Mouse (Mus musculus) embryonic fibroblast, embryonic 13.5 days (primary cell): ENCODE data around the gene Cacng4. TPM values are rescaled to one million over a fixed set of nuclear protein-coding genes. Genes with fewer than 3 reads are reported as not detected.

Experiments
- H3K27ac ChIP-seq: 2 replicates; pipeline ENCODE4 v1.5.1; 2012; ENCODE audit warnings: low read length, control low read depth, inconsistent platforms; ENCODE audit not compliant: insufficient read depth
- H3K4me1 ChIP-seq: 2 replicates; pipeline ENCODE4 v1.6.1; 2011; ENCODE audit warnings: low read length; ENCODE audit not compliant: control insufficient read depth, insufficient read depth
- H3K4me3 ChIP-seq: 2 replicates; pipeline ENCODE4 v1.5.1; 2011; ENCODE audit warnings: mild to moderate bottlenecking, control low read depth, low read length; ENCODE audit not compliant: insufficient read depth
- CTCF ChIP-seq: IDR thresholded peaks from 2 replicates; pipeline ENCODE4 v1.5.1; 2011; ENCODE audit warnings: mild to moderate bottlenecking, control low read depth, low read length, moderate library complexity, borderline replicate concordance; ENCODE audit not compliant: insufficient read depth
- POLR2A ChIP-seq: IDR thresholded peaks from 2 replicates; pipeline ENCODE4 v1.6.1; 2011; ENCODE audit warnings: low read depth, mild to moderate bottlenecking, control low read depth, low read length, moderate library complexity
- polyA plus RNA-seq: library from polyadenylated mRNA; stranded (reverse); fragments of >200 nt; gene quantifications from 2 replicates; pipeline ENCODE4 v1.2.4, GENCODE M21; 2011; ENCODE audit warnings: low read depth; ENCODE audit not compliant: missing spikeins, insufficient read length

Cacng4 gene
- polyA plus RNA-seq, 1 experiment, result 0.51 TPM

GRCm38 (mm10) chr11:107705060-107705459 lies 89.3 kb downstream of the Cacng4 start:
- Histone ChIP-seq H3K4me3 (no peak overlapping the region), H3K27ac (no peak overlapping the region)
- TF ChIP-seq CTCF, result no peak
- TF ChIP-seq POLR2A, result no peak

GRCm38 (mm10) chr11:107703272-107704134 lies 90.9 kb downstream of the Cacng4 start:
- H3K27ac ChIP-seq, result no peak overlapping the region
- no peak overlapping the region for H3K4me3 ChIP-seq
- TF ChIP-seq POLR2A (no peak), CTCF (no peak)
- H3K4me1 ChIP-seq, result no peaks in the 10 kb centered on the region

More at GRCm38 (mm10) chr11:107705060-107705459, 89.3 kb downstream of the Cacng4 start:
- no peaks in the 10 kb centered on the region for H3K4me1 ChIP-seq

- no peak for TF ChIP-seq POLR2A
- no peak for TF ChIP-seq CTCF
- Histone ChIP-seq H3K4me1 (no peaks in the 10 kb centered on the region), H3K27ac (no peak overlapping the region), H3K4me3 (no peak overlapping the region)
Measured at GRCm38 (mm10) chr11:107699967-107700366, 94.4 kb downstream of the Cacng4 start.

- TF ChIP-seq CTCF, result no peak
- no peak for TF ChIP-seq POLR2A
- H3K4me1 ChIP-seq, result no peaks in the 10 kb centered on the region
- H3K27ac ChIP-seq, result no peak overlapping the region
- no peak overlapping the region for H3K4me3 ChIP-seq
Measured at GRCm38 (mm10) chr11:107693338-107693737, 101.0 kb downstream of the Cacng4 start.

- H3K27ac ChIP-seq, result no peak overlapping the region
- TF ChIP-seq CTCF, result no peak
- no peak for TF ChIP-seq POLR2A
- H3K4me3 ChIP-seq, result no peak overlapping the region
- no peaks in the 10 kb centered on the region for H3K4me1 ChIP-seq
Measured at GRCm38 (mm10) chr11:107691569-107691968, 102.8 kb downstream of the Cacng4 start.

GRCm38 (mm10) chr11:107688480-107688879 lies 105.9 kb downstream of the Cacng4 start:
- Histone ChIP-seq H3K4me3 (no peak overlapping the region), H3K4me1 (no peaks in the 10 kb centered on the region), H3K27ac (no peak overlapping the region)
- TF ChIP-seq POLR2A, result no peak
- no peak for TF ChIP-seq CTCF

GRCm38 (mm10) chr11:107686290-107686689 lies 108.1 kb downstream of the Cacng4 start:
- H3K4me3 ChIP-seq, result no peak overlapping the region
- no peak for TF ChIP-seq POLR2A
- no peak for TF ChIP-seq CTCF
- no peaks in the 10 kb centered on the region for H3K4me1 ChIP-seq
- H3K27ac ChIP-seq, result no peak overlapping the region

GRCm38 (mm10) chr11:107683544-107684465 lies 110.6 kb downstream of the Cacng4 start:
- Histone ChIP-seq H3K4me3 (no peak overlapping the region), H3K27ac (no peak overlapping the region), H3K4me1 (no peaks in the 10 kb centered on the region)
- TF ChIP-seq POLR2A (no peak), CTCF (no peak)

- Histone ChIP-seq H3K4me3 (no peak overlapping the region), H3K27ac (no peak overlapping the region), H3K4me1 (no peaks in the 10 kb centered on the region)
- TF ChIP-seq CTCF (no peak), POLR2A (no peak)
Measured at GRCm38 (mm10) chr11:107682694-107683355, 111.5 kb downstream of the Cacng4 start.

Other genes with a start within 250 kb of the Cacng4 start
- 32.2 and 32.3 TPM in 2 replicates for gene Helz, start 246.6 kb downstream of the Cacng4 start, polyA plus RNA-seq
- gene Cacng1, start 78.0 kb downstream of the Cacng4 start, polyA plus RNA-seq, result not detected in 2 replicates
- not detected in 2 replicates for gene Cacng5, start 120.5 kb upstream of the Cacng4 start, polyA plus RNA-seq